Mouse (Mus musculus) lung, embryonic 15.5 days (tissue): Measurements from ENCODE around the gene Abca1. TPM values are rescaled to one million over a fixed set of nuclear protein-coding genes. Genes with fewer than 3 reads are reported as not detected.

Source experiments
- ATAC-seq: fragments of 200-750 bp; cut with Nextera tagmentation; 2 replicates; pipeline ENCODE4 v1.8.0; 2017; ENCODE audit warnings: moderate number of reproducible peaks, borderline replicate concordance; ENCODE audit not compliant: low FRiP score, low TSS enrichment; ENCODE audit errors: extremely low read depth
- H3K27ac ChIP-seq: fragments of 300-500 bp; sonication (generic); 2 replicates; pipeline ENCODE4 v1.5.1; 2015; ENCODE audit warnings: moderate library complexity, mild to moderate bottlenecking, inconsistent platforms
- H3K27me3 ChIP-seq: fragments of 300-500 bp; sonication (generic); 2 replicates; pipeline ENCODE4 v1.6.1; 2015; ENCODE audit warnings: inconsistent platforms
- H3K36me3 ChIP-seq: fragments of 300-500 bp; sonication (generic); 2 replicates; pipeline ENCODE4 v1.6.1; 2015; ENCODE audit warnings: inconsistent platforms
- H3K4me1 ChIP-seq: fragments of 300-500 bp; sonication (generic); 2 replicates; pipeline ENCODE4 v1.6.1; 2015; ENCODE audit warnings: inconsistent platforms
- H3K4me2 ChIP-seq: fragments of 300-500 bp; sonication (generic); 2 replicates; pipeline ENCODE4 v1.6.1; 2015; ENCODE audit warnings: inconsistent platforms, mild to moderate bottlenecking, moderate library complexity
- H3K4me3 ChIP-seq: fragments of 300-500 bp; sonication (generic); 2 replicates; pipeline ENCODE4 v1.5.1; 2015; ENCODE audit warnings: mild to moderate bottlenecking, inconsistent platforms
- H3K9ac ChIP-seq: fragments of 300-500 bp; sonication (generic); 2 replicates; pipeline ENCODE4 v1.6.1; 2015; ENCODE audit warnings: inconsistent platforms
- H3K9me3 ChIP-seq: fragments of 300-500 bp; sonication (generic); 2 replicates; pipeline ENCODE4 v1.6.1; 2016; ENCODE audit warnings: inconsistent platforms
- WGBS: fragments of 180-500 bp; shearing (Covaris S2); methylation state at CpG from one replicate; pipeline ENCODE4 v1.1.7; 2015; 5-methylcytosine and 5-hydroxymethylcytosine counted together
- polyA plus RNA-seq: library from polyadenylated mRNA; unstranded; fragments of >200 nt; fragmentation: Nextera tagmentation; extraction: Ambion mirVana; gene quantifications from 2 replicates; pipeline ENCODE4 v1.2.1, GENCODE M21; 2015

Abca1 gene
- polyA plus RNA-seq, 1 experiment from 2014 or later: 9.3 TPM

GRCm38 (mm10) chr4:53117610-53118009, 42.1 kb downstream of the Abca1 start:
- Histone ChIP-seq H3K4me2 (no peak overlapping the region), H3K9me3 (no peaks in the 10 kb centered on the region), H3K36me3 (peaks cover 6% of the 10 kb centered on the region; the same call in 1 of the 2 replicates), H3K9ac (no peak overlapping the region), H3K27ac (no peak overlapping the region), H3K27me3 (no peaks in the 10 kb centered on the region), H3K4me3 (no peak overlapping the region), H3K4me1 (peaks cover 32% of the 10 kb centered on the region)
- ATAC-seq: no peak

- Histone ChIP-seq H3K36me3 (peaks cover 6% of the 10 kb centered on the region; the same call in 1 of the 2 replicates), H3K9me3 (no peaks in the 10 kb centered on the region), H3K9ac (no peak overlapping the region), H3K27ac (no peak overlapping the region), H3K4me3 (no peak overlapping the region), H3K4me1 (peaks cover 26% of the 10 kb centered on the region), H3K4me2 (no peak overlapping the region), H3K27me3 (no peaks in the 10 kb centered on the region)
- no peak for ATAC-seq
- 43% methylated on average over 5 of the region's 5 CpGs for WGBS
Measured at GRCm38 (mm10) chr4:53117076-53117475, 42.6 kb downstream of the Abca1 start.

- 24% methylated on average over 3 of the region's 5 CpGs for WGBS
- no peak for ATAC-seq
- Histone ChIP-seq H3K4me1 (peaks cover 24% of the 10 kb centered on the region), H3K27ac (0 out of 2 replicates have a peak overlapping the region, but pooled peaks have one; percentile 31), H3K9ac (no peak overlapping the region), H3K4me2 (no peak overlapping the region), H3K27me3 (no peaks in the 10 kb centered on the region), H3K36me3 (peaks cover 6% of the 10 kb centered on the region; the same call in 1 of the 2 replicates), H3K4me3 (no peak overlapping the region), H3K9me3 (no peaks in the 10 kb centered on the region)
Measured at GRCm38 (mm10) chr4:53115866-53116265, 43.8 kb downstream of the Abca1 start.

GRCm38 (mm10) chr4:53115410-53115809, 44.3 kb downstream of the Abca1 start:
- peaks cover 6% of the 10 kb centered on the region; the same call in 1 of the 2 replicates for H3K36me3 ChIP-seq
- peaks cover 29% of the 10 kb centered on the region for H3K4me1 ChIP-seq
- 58% methylated on average over 4 of the region's 4 CpGs for WGBS
- no peak overlapping the region for H3K4me2 ChIP-seq
- no peaks in the 10 kb centered on the region for H3K9me3 ChIP-seq
- H3K27me3 ChIP-seq: no peaks in the 10 kb centered on the region
- no peak for ATAC-seq
- 0 out of 2 replicates have a peak overlapping the region, but pooled peaks have one; percentile 4 for H3K27ac ChIP-seq
- H3K4me3 ChIP-seq: no peak overlapping the region
- H3K9ac ChIP-seq: no peak overlapping the region

GRCm38 (mm10) chr4:53111919-53112355, 47.8 kb downstream of the Abca1 start:
- Histone ChIP-seq H3K9ac (no peak overlapping the region), H3K4me3 (no peak overlapping the region), H3K4me2 (no peak overlapping the region), H3K4me1 (peaks cover 53% of the 10 kb centered on the region), H3K36me3 (peaks cover 6% of the 10 kb centered on the region; the same call in 1 of the 2 replicates), H3K27ac (peak overlapping the region; percentile 60), H3K9me3 (no peaks in the 10 kb centered on the region), H3K27me3 (no peaks in the 10 kb centered on the region)
- ATAC-seq: peak; percentile 87
- WGBS: 36% methylated on average over 4 of the region's 4 CpGs

GRCm38 (mm10) chr4:53110356-53110755, 49.3 kb downstream of the Abca1 start:
- no peak overlapping the region for H3K4me2 ChIP-seq
- 24% methylated on average over 5 of the region's 5 CpGs for WGBS
- peaks cover 6% of the 10 kb centered on the region; the same call in 1 of the 2 replicates for H3K36me3 ChIP-seq
- ATAC-seq: no peak
- H3K4me1 ChIP-seq: peaks cover 39% of the 10 kb centered on the region
- no peak overlapping the region for H3K4me3 ChIP-seq
- H3K27me3 ChIP-seq: no peaks in the 10 kb centered on the region
- H3K9ac ChIP-seq: no peak overlapping the region
- 0 out of 2 replicates have a peak overlapping the region, but pooled peaks have one; percentile 16 for H3K27ac ChIP-seq
- H3K9me3 ChIP-seq: no peaks in the 10 kb centered on the region

GRCm38 (mm10) chr4:53109381-53109928, 50.2 kb downstream of the Abca1 start:
- Histone ChIP-seq H3K9me3 (no peaks in the 10 kb centered on the region), H3K27ac (peak overlapping the region; percentile 68), H3K4me3 (no peak overlapping the region), H3K36me3 (peaks cover 6% of the 10 kb centered on the region; the same call in 1 of the 2 replicates), H3K4me2 (no peak overlapping the region), H3K4me1 (peaks cover 35% of the 10 kb centered on the region), H3K27me3 (no peaks in the 10 kb centered on the region), H3K9ac (no peak overlapping the region)
- ATAC-seq: no peak
- WGBS: 52% methylated on average over 9 of the region's 9 CpGs

- WGBS: 41% methylated on average over 4 of the region's 4 CpGs
- peak; percentile 56; the same call in 1 of the 2 replicates for ATAC-seq
Measured at GRCm38 (mm10) chr4:53108194-53108593, 51.5 kb downstream of the Abca1 start.

GRCm38 (mm10) chr4:53106732-53107131, 53.0 kb downstream of the Abca1 start:
- Histone ChIP-seq H3K4me2 (no peak overlapping the region), H3K36me3 (no peaks in the 10 kb centered on the region), H3K9ac (no peak overlapping the region), H3K27me3 (no peaks in the 10 kb centered on the region), H3K4me3 (no peak overlapping the region), H3K27ac (no peak overlapping the region), H3K9me3 (no peaks in the 10 kb centered on the region), H3K4me1 (peaks cover 35% of the 10 kb centered on the region)
- ATAC-seq: no peak
- 92% methylated on average over 5 of the region's 5 CpGs for WGBS

More at GRCm38 (mm10) chr4:53108194-53108593, 51.5 kb downstream of the Abca1 start:
- H3K9me3 ChIP-seq: no peaks in the 10 kb centered on the region
- no peak overlapping the region for H3K4me2 ChIP-seq
- H3K4me3 ChIP-seq: no peak overlapping the region
- H3K27me3 ChIP-seq: no peaks in the 10 kb centered on the region
- H3K4me1 ChIP-seq: peaks cover 35% of the 10 kb centered on the region
- H3K36me3 ChIP-seq: no peaks in the 10 kb centered on the region; the same call in 1 of the 2 replicates
- no peak overlapping the region for H3K9ac ChIP-seq
- H3K27ac ChIP-seq: peak overlapping the region; percentile 73

GRCm38 (mm10) chr4:53106071-53106470, 53.6 kb downstream of the Abca1 start:
- Histone ChIP-seq H3K4me2 (no peak overlapping the region), H3K36me3 (no peaks in the 10 kb centered on the region), H3K27me3 (no peaks in the 10 kb centered on the region), H3K27ac (no peak overlapping the region), H3K9ac (no peak overlapping the region), H3K9me3 (no peaks in the 10 kb centered on the region), H3K4me3 (no peak overlapping the region), H3K4me1 (peaks cover 32% of the 10 kb centered on the region)
- no peak for ATAC-seq
- WGBS: 81% methylated on average over 3 of the region's 3 CpGs

- Histone ChIP-seq H3K4me2 (no peak overlapping the region), H3K27ac (no peak overlapping the region), H3K27me3 (no peaks in the 10 kb centered on the region), H3K9ac (no peak overlapping the region), H3K4me3 (no peak overlapping the region), H3K9me3 (no peaks in the 10 kb centered on the region), H3K4me1 (peaks cover 21% of the 10 kb centered on the region), H3K36me3 (no peaks in the 10 kb centered on the region)
- ATAC-seq: no peak
- WGBS: 79% methylated on average over 3 of the region's 3 CpGs
Measured at GRCm38 (mm10) chr4:53104634-53105033, 55.1 kb downstream of the Abca1 start.

- Histone ChIP-seq H3K4me3 (no peak overlapping the region), H3K9ac (no peak overlapping the region), H3K4me2 (no peak overlapping the region), H3K36me3 (no peaks in the 10 kb centered on the region), H3K27ac (no peak overlapping the region), H3K9me3 (no peaks in the 10 kb centered on the region), H3K27me3 (no peaks in the 10 kb centered on the region), H3K4me1 (peaks cover 3% of the 10 kb centered on the region; the same call in 1 of the 2 replicates)
- ATAC-seq: no peak
- WGBS: 48% methylated on average over 7 of the region's 7 CpGs
Measured at GRCm38 (mm10) chr4:53102529-53102928, 57.2 kb downstream of the Abca1 start.
